Mouse (Mus musculus): ENCODE measurements at regions not wholly inside any gene's neighbourhood (a gene's known extent, or its start where the extent isn't known, plus 50 kb on each side); places are given as distances from the start of the nearest gene placed in this dataset.

GRCm38 (mm10) chr10:111824820-111825219 is 147.6 kb upstream of the Krr1 start:
- Histone ChIP-seq H3K4me1 (ENCODE audit: control insufficient read depth in 1 of 2, insufficient read depth in 2 of 2) (no peaks in the 10 kb centered on the region), H3K27me3 (replicated peaks) (no peaks in the 10 kb centered on the region), H3K4me2 (ENCODE audit: insufficient read depth, low read depth, poor library complexity, severe bottlenecking) (no peak overlapping the region), H3K79me2 (replicated peaks; ENCODE audit: control insufficient read depth, extremely low read depth, insufficient read depth, poor library complexity, severe bottlenecking) (no peaks in the 10 kb centered on the region), H3K4me3 (replicated peaks in 1 of 3; ENCODE audit: low read depth in 2 of 3, low read length in 2 of 3, poor library complexity in 1 of 3) (no peak overlapping the region), H3K27ac (ENCODE audit: insufficient read depth, low read depth) (no peak overlapping the region), H3K36me3 (replicated peaks in 1 of 2; ENCODE audit: control insufficient read depth in 1 of 2, insufficient read depth in 1 of 2, low read length in 1 of 2) (no peaks in the 10 kb centered on the region), H3K9me3 (replicated peaks; ENCODE audit: low read length) (no peaks in the 10 kb centered on the region), H3K9ac (ENCODE audit: insufficient read depth, low read depth) (no peak overlapping the region)
- TF ChIP-seq MYC (IDR thresholded peaks at IDR 0.05; ENCODE audit: low read depth, low read length), result no peak
- DNase-seq (ENCODE audit: extremely low read depth), result no peak
- dilution Hi-C loops (cut with MboI; ENCODE audit: extremely low pct_ligation_motif_present, extremely low pct_unique_long_range_greater_than_20kb, low sequenced_read_pairs) (no loop called here), in situ Hi-C loops (cut with MboI; ENCODE audit: low pct_ligation_motif_present, low pct_unique_long_range_greater_than_20kb, low sequenced_read_pairs) (no loop called here)

GRCm38 (mm10) chr10:111826033-111826754 is 146.3 kb upstream of the Krr1 start:
- Histone ChIP-seq H3K9me3 (replicated peaks; ENCODE audit: low read length) (no peaks in the 10 kb centered on the region), H3K4me1 (ENCODE audit: control insufficient read depth in 1 of 2, insufficient read depth in 2 of 2) (no peaks in the 10 kb centered on the region), H3K4me3 (replicated peaks in 1 of 3; ENCODE audit: low read depth in 2 of 3, low read length in 2 of 3, poor library complexity in 1 of 3) (no peak overlapping the region), H3K79me2 (replicated peaks; ENCODE audit: control insufficient read depth, extremely low read depth, insufficient read depth, poor library complexity, severe bottlenecking) (no peaks in the 10 kb centered on the region), H3K27ac (ENCODE audit: insufficient read depth, low read depth) (no peak overlapping the region), H3K9ac (ENCODE audit: insufficient read depth, low read depth) (no peak overlapping the region), H3K36me3 (replicated peaks in 1 of 2; ENCODE audit: control insufficient read depth in 1 of 2, insufficient read depth in 1 of 2, low read length in 1 of 2) (no peaks in the 10 kb centered on the region), H3K4me2 (ENCODE audit: insufficient read depth, low read depth, poor library complexity, severe bottlenecking) (no peak overlapping the region), H3K27me3 (replicated peaks) (no peaks in the 10 kb centered on the region)
- TF ChIP-seq CHD1 (IDR thresholded peaks at IDR 0.05; ENCODE audit: low read depth, low read length), result no peak
- no peak for TF ChIP-seq TBP (conservative IDR thresholded peaks at IDR 0.05; ENCODE audit: low read depth, low read length)
- no peak for TF ChIP-seq MAZ (IDR thresholded peaks at IDR 0.05; ENCODE audit: low read depth, low read length)
- TF ChIP-seq JUN (IDR thresholded peaks at IDR 0.05; ENCODE audit: insufficient read depth, low read depth, low read length), result no peak
- TF ChIP-seq NELFE (IDR thresholded peaks at IDR 0.05; ENCODE audit: low read depth, low read length), result no peak
- TF ChIP-seq USF1 (IDR thresholded peaks at IDR 0.05; ENCODE audit: low read depth, low read length), result no peak
- no peak for TF ChIP-seq HCFC1 (IDR thresholded peaks at IDR 0.05; ENCODE audit: low read depth, low read length)
- no peak for TF ChIP-seq KAT2A (IDR thresholded peaks at IDR 0.05; ENCODE audit: insufficient replicate concordance, low read length)
- TF ChIP-seq SIN3A (IDR thresholded peaks at IDR 0.05; ENCODE audit: low read length), result no peak
- TF ChIP-seq MAFK (IDR thresholded peaks at IDR 0.05; ENCODE audit: insufficient replicate concordance, low read length), result no peak
- TF ChIP-seq POLR2A (IDR thresholded peaks at IDR 0.05; ENCODE audit: low read depth, low read length), result no peak
- no peak for TF ChIP-seq E2F4 (IDR thresholded peaks at IDR 0.05; ENCODE audit: insufficient replicate concordance, low read depth, low read length)
- TF ChIP-seq POLR2AphosphoS2 (IDR thresholded peaks at IDR 0.05; ENCODE audit: low read depth, low read length), result no peak
- TF ChIP-seq MAX (IDR thresholded peaks at IDR 0.05; ENCODE audit: low read length), result no peak
- no peak for TF ChIP-seq ZKSCAN1 (IDR thresholded peaks at IDR 0.05; ENCODE audit: borderline replicate concordance, low read depth, low read length)
- no peak for TF ChIP-seq ZMIZ1 (IDR thresholded peaks at IDR 0.05; ENCODE audit: low read depth, low read length)
- no peak for TF ChIP-seq ZC3H11A (IDR thresholded peaks at IDR 0.05; ENCODE audit: low read depth, low read length)
- TF ChIP-seq IRF4 (IDR thresholded peaks at IDR 0.05; ENCODE audit: low read depth, low read length), result no peak
- TF ChIP-seq ELF1 (IDR thresholded peaks at IDR 0.05; ENCODE audit: low read depth, low read length), result no peak
- TF ChIP-seq GABPA (IDR thresholded peaks at IDR 0.05; ENCODE audit: insufficient replicate concordance, low read depth, low read length), result no peak
- in situ Hi-C loops (cut with MboI; ENCODE audit: low pct_ligation_motif_present, low pct_unique_long_range_greater_than_20kb, low sequenced_read_pairs) (no loop called here), dilution Hi-C loops (cut with MboI; ENCODE audit: extremely low pct_ligation_motif_present, extremely low pct_unique_long_range_greater_than_20kb, low sequenced_read_pairs) (no loop called here)
- DNase-seq (ENCODE audit: extremely low read depth), result no peak
